Mouse (Mus musculus): ENCODE measurements around the gene Hemk1.
A peak's percentile ranks its signal among the peaks of the same experiment; 100 is the strongest.

Hemk1 gene

DNA sequence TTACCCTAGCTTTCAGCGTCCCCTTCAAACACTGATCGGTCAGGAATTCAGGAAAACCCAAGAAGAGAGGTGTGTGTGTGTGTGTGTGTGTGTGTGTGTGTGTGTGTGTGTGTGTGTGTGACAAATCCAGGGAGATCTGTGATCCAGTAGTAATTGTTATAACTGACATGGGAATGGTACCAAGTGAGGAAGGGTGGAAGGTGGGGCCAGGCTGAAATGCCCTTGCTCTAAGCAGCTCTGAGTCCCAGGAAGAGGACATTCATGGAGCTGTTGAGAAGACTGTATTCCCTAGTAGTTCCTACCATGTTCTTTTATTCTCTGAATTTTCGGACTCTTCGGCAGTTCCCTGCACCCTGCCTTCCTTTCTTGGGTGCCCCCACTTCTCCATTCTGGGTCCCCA is 40.5 kb downstream of the Hemk1 start:
- no peaks in the 10 kb centered on the region for H3K9me3 ChIP-seq (ENCODE audit: low read length)
- TF ChIP-seq NANOG (IDR thresholded peaks at IDR 0.05; ENCODE audit: borderline replicate concordance, low read length) (no peak), CTCF (conservative IDR thresholded peaks at IDR 0.05; ENCODE audit: low read length) (no peak), POU5F1 (IDR thresholded peaks at IDR 0.05; ENCODE audit: borderline replicate concordance, low read length) (no peak)
- peaks cover 73% of the 10 kb centered on the region for H3K4me1 ChIP-seq (replicated peaks; ENCODE audit: low read depth, low read length)
- peaks cover 38% of the 10 kb centered on the region for H3K27me3 ChIP-seq (ENCODE audit: insufficient read depth, low read length)
- peak overlapping the region; percentile 80; the same call in 1 of the 2 replicates for H3K4me3 ChIP-seq (replicated peaks; ENCODE audit: low read length)
- peaks cover 18% of the 10 kb centered on the region for H3K36me3 ChIP-seq (ENCODE audit: insufficient read depth, low read length)

DNA sequence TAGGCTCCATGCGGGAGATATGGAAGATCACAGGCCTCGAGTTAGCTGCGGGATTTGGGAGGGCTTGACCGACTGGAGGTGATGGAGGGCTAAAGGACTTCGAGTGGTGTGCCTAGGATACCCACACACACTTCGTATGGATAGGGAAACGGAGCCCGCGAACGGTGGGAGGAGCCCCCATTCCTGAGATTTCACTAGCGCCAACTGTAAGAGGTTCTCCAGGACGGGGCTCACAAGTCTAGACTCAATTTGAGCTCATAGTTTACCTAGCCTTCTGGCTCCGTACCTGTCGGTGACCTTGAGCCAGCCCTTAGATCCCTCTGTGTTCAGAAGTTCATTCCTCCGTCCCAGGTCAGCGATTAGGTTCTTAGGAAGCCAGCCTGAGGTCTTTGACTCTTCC is 41.1 kb downstream of the Hemk1 start:
- Histone ChIP-seq H3K36me3 (ENCODE audit: insufficient read depth, low read length) (peaks cover 18% of the 10 kb centered on the region), H3K27me3 (ENCODE audit: insufficient read depth, low read length) (peaks cover 38% of the 10 kb centered on the region), H3K9me3 (ENCODE audit: low read length) (no peaks in the 10 kb centered on the region), H3K4me1 (replicated peaks; ENCODE audit: low read depth, low read length) (peaks cover 69% of the 10 kb centered on the region), H3K4me3 (replicated peaks; ENCODE audit: low read length) (peak overlapping the region; percentile 80)
- no peak for TF ChIP-seq POU5F1 (IDR thresholded peaks at IDR 0.05; ENCODE audit: borderline replicate concordance, low read length)
- TF ChIP-seq NANOG (IDR thresholded peaks at IDR 0.05; ENCODE audit: borderline replicate concordance, low read length) = no peak
- TF ChIP-seq CTCF (conservative IDR thresholded peaks at IDR 0.05; ENCODE audit: low read length) = no peak

DNA sequence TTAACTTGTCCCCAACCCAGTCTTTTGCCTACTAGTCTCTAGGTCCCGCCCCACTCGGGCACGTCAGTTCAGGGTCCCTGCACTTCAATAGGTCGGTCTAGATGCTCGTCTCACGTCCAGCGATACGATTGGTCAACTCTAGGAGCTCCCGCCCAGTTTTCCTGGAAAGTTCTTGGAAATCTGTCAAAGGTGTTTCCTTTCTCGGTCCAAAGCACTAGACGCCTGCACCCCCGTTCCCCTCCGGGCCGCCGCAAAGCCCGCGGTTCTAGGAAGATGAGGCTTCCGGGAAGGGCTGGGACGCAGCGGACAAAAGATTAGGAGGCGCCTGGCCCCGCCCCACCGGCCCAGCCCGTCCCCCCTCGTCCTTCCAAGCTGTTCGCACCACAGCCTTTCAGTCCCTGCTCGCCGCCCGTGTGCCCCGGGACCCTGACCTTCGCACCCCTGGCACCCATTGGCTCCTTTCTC is 41.6 kb downstream of the Hemk1 start:
- peaks cover 64% of the 10 kb centered on the region for H3K4me1 ChIP-seq (replicated peaks; ENCODE audit: low read depth, low read length)
- H3K4me3 ChIP-seq (replicated peaks; ENCODE audit: low read length) = peak overlapping the region; percentile 80
- TF ChIP-seq POU5F1 (IDR thresholded peaks at IDR 0.05; ENCODE audit: borderline replicate concordance, low read length) (no peak), NANOG (IDR thresholded peaks at IDR 0.05; ENCODE audit: borderline replicate concordance, low read length) (no peak), CTCF (conservative IDR thresholded peaks at IDR 0.05; ENCODE audit: low read length) (no peak)
- H3K9me3 ChIP-seq (ENCODE audit: low read length) = no peaks in the 10 kb centered on the region
- H3K27me3 ChIP-seq (ENCODE audit: insufficient read depth, low read length) = peaks cover 38% of the 10 kb centered on the region
- H3K36me3 ChIP-seq (ENCODE audit: insufficient read depth, low read length) = peaks cover 14% of the 10 kb centered on the region

DNA sequence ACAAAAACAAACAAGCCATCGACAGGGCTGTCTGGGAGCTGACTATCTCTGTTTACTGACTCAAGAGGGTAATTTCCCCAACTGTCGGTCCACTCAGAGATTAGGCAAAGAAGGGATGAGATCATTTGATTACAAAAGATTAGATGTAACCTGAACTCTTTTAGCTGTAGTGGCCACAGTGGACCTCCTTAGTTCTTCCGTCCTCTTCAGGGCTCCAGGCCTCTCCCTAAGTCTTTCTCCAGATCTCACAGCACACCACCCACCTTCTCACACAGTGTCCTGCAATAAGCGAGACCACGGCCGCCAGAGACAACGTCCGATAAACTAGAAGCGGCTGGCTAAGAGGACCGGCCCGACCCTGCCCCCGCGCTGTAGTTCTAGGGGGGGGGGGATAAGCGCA is 42.1 kb downstream of the Hemk1 start:
- Histone ChIP-seq H3K4me1 (replicated peaks; ENCODE audit: low read depth, low read length) (peaks cover 59% of the 10 kb centered on the region), H3K36me3 (ENCODE audit: insufficient read depth, low read length) (peaks cover 9% of the 10 kb centered on the region), H3K9me3 (ENCODE audit: low read length) (no peaks in the 10 kb centered on the region), H3K4me3 (replicated peaks; ENCODE audit: low read length) (peak overlapping the region; percentile 80), H3K27me3 (ENCODE audit: insufficient read depth, low read length) (peaks cover 38% of the 10 kb centered on the region)
- TF ChIP-seq NANOG (IDR thresholded peaks at IDR 0.05; ENCODE audit: borderline replicate concordance, low read length) (no peak), POU5F1 (IDR thresholded peaks at IDR 0.05; ENCODE audit: borderline replicate concordance, low read length) (no peak), CTCF (conservative IDR thresholded peaks at IDR 0.05; ENCODE audit: low read length) (no peak)

DNA sequence AAGGTAGTCTGAATTCAATTTTAAA is 42.3 kb downstream of the Hemk1 start, which contains the start of gene Cish:
Gene Cish, plus strand, starts transcription at position 11 of the 25 bp plus-strand sequence.
- Histone ChIP-seq H3K27me3 (ENCODE audit: insufficient read depth, low read length) (peaks cover 37% of the 10 kb centered on the region), H3K4me1 (replicated peaks; ENCODE audit: low read depth, low read length) (peaks cover 57% of the 10 kb centered on the region), H3K9me3 (ENCODE audit: low read length) (no peaks in the 10 kb centered on the region), H3K36me3 (ENCODE audit: insufficient read depth, low read length) (peaks cover 7% of the 10 kb centered on the region), H3K4me3 (replicated peaks; ENCODE audit: low read length) (peak within 1 kb of the TSS; percentile 80)
- TF ChIP-seq NANOG (IDR thresholded peaks at IDR 0.05; ENCODE audit: borderline replicate concordance, low read length) = no peak
- no peak for TF ChIP-seq POU5F1 (IDR thresholded peaks at IDR 0.05; ENCODE audit: borderline replicate concordance, low read length)
- no peak for TF ChIP-seq CTCF (conservative IDR thresholded peaks at IDR 0.05; ENCODE audit: low read length)

DNA sequence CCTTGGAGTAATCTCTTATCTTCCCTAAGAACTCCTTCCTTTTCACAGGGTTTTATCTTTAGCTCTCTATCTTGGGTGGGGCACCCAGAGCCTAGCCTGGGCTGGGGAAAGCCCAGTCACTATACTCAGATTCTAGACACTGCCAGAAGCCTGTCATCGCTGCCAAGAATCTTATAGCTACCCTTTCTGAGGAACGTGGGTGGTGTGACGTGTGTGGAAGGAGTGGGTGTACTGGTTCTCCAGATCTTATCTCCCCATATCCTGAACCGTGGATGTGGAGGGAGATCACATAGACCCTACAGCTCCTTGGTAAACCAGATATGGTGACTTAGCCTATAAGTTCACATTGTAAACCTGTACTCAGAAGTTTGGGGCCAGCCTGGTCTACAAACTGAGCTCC is 42.5 kb downstream of the Hemk1 start:
- no peak for TF ChIP-seq CTCF (conservative IDR thresholded peaks at IDR 0.05; ENCODE audit: low read length)
- TF ChIP-seq POU5F1 (IDR thresholded peaks at IDR 0.05; ENCODE audit: borderline replicate concordance, low read length) = no peak
- TF ChIP-seq NANOG (IDR thresholded peaks at IDR 0.05; ENCODE audit: borderline replicate concordance, low read length) = no peak
- no peak overlapping the region for H3K4me3 ChIP-seq (replicated peaks; ENCODE audit: low read length)
- peaks cover 5% of the 10 kb centered on the region for H3K36me3 ChIP-seq (ENCODE audit: insufficient read depth, low read length)
- H3K4me1 ChIP-seq (replicated peaks; ENCODE audit: low read depth, low read length) = peaks cover 55% of the 10 kb centered on the region
- no peaks in the 10 kb centered on the region for H3K9me3 ChIP-seq (ENCODE audit: low read length)
- peaks cover 35% of the 10 kb centered on the region for H3K27me3 ChIP-seq (ENCODE audit: insufficient read depth, low read length)

DNA sequence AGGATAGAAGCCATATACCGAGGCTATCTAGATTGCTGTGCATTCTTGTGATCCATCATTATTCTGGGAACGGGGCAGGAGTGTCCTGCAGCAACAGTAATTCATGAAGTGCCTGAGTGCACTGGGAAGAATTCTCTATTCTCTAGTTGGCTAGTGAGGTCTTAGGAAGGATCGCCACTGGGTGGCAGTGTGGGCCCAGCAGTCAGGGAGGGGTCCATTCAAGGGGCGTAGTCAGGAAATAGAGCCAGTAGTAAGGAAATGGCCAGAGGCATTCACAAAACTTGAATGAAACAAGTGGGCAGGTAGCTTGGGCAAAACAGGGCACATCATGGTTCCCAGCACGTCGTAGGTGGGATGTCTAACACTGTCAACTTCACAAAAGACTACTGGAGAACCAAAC is 43.9 kb downstream of the Hemk1 start:
- no peaks in the 10 kb centered on the region for H3K36me3 ChIP-seq (ENCODE audit: insufficient read depth, low read length)
- no peak overlapping the region for H3K4me3 ChIP-seq (replicated peaks; ENCODE audit: low read length)
- TF ChIP-seq NANOG (IDR thresholded peaks at IDR 0.05; ENCODE audit: borderline replicate concordance, low read length) (no peak), CTCF (conservative IDR thresholded peaks at IDR 0.05; ENCODE audit: low read length) (peak; percentile 42)
- peaks cover 52% of the 10 kb centered on the region for H3K4me1 ChIP-seq (replicated peaks; ENCODE audit: low read depth, low read length)
- H3K27me3 ChIP-seq (ENCODE audit: insufficient read depth, low read length) = peaks cover 25% of the 10 kb centered on the region
- H3K9me3 ChIP-seq (ENCODE audit: low read length) = no peaks in the 10 kb centered on the region

DNA sequence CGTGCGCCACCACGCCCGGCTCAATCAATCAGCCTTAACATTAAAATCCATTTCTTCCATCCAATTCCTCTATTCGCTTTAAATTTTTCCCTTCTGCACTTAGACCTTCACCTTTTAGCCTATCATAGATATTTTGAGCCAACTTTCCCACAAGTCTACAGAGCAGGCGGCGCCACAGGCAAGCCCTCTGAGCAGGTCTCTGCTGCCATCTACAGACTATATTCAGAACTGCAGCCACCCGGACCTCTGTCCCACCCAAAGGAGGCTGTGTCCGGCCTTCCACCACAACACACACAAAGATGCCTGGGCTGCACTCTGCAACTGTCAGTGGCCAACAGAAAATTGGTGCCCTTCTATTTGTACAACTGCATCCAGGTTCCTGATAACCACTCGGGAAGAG is 47.3 kb downstream of the Hemk1 start:
- H3K4me1 ChIP-seq (replicated peaks; ENCODE audit: low read depth, low read length) = peaks cover 56% of the 10 kb centered on the region
- no peaks in the 10 kb centered on the region for H3K9me3 ChIP-seq (ENCODE audit: low read length)
- no peak overlapping the region for H3K4me3 ChIP-seq (replicated peaks; ENCODE audit: low read length)
- H3K27me3 ChIP-seq (ENCODE audit: insufficient read depth, low read length) = peaks cover 7% of the 10 kb centered on the region
- TF ChIP-seq CTCF (conservative IDR thresholded peaks at IDR 0.05; ENCODE audit: low read length) (peak; percentile 98), NANOG (IDR thresholded peaks at IDR 0.05; ENCODE audit: borderline replicate concordance, low read length) (no peak)
- H3K36me3 ChIP-seq (ENCODE audit: insufficient read depth, low read length) = peaks cover 21% of the 10 kb centered on the region

DNA sequence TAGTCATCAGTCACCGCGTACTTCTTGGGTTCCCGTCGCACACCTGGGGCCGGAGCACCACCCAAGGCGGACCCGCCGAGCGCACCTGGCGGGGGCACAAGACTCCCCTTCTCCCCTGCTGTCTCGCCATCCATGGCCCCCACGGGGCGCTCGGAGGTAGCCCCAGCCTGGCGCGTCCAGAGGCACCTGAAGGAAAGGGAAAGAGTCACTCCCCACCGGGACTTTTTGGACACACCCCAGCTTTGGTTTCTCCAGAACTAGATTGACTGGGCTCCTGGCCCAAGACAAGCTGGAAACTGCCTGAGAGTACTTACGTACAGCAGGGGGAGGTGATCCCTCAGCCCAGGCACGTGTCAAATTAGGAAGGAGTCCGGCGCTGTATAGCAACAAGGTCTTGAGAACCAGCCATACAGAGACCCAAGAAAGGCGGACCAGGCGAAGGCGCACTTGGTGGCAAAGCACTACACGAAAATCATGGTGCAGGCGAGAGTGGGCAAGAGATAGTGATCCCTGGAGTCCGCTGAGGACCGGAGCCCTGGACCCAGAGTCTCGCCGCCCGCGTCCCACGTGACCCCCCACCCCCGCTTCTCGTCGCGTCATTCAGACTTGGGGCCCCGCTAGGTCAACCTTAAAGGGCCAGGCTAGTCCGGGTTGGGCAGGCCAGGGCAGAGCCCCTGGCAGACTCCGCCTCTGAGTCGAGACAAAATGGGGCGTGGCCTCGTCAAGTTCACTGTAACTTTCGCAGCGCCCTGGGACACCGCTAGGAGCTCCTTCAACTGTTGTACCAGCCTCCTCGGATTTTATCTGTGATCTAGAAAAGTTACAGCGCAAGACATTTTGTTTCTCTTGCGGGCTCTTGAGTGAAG is 48.7 kb downstream of the Hemk1 start, which contains the start of gene Mapkapk3:
Gene Mapkapk3, minus strand, starts transcription at position 667 of the 866 bp plus-strand sequence.
- peaks cover 25% of the 10 kb centered on the region for H3K36me3 ChIP-seq (ENCODE audit: insufficient read depth, low read length)
- H3K9me3 ChIP-seq (ENCODE audit: low read length) = no peaks in the 10 kb centered on the region
- peaks cover 61% of the 10 kb centered on the region for H3K4me1 ChIP-seq (replicated peaks; ENCODE audit: low read depth, low read length)
- peak within 1 kb of the TSS; percentile 87 for H3K4me3 ChIP-seq (replicated peaks; ENCODE audit: low read length)
- no peak for TF ChIP-seq POU5F1 (IDR thresholded peaks at IDR 0.05; ENCODE audit: borderline replicate concordance, low read length)
- TF ChIP-seq NANOG (IDR thresholded peaks at IDR 0.05; ENCODE audit: borderline replicate concordance, low read length) = no peak
- TF ChIP-seq CTCF (conservative IDR thresholded peaks at IDR 0.05; ENCODE audit: low read length) = no peak
- no peaks in the 10 kb centered on the region; the same call in 1 of the 2 replicates for H3K27me3 ChIP-seq (ENCODE audit: insufficient read depth, low read length)

Measured in E14TG2a.4 (cell line).